ENCODE assay signal across 11 mouse cellular contexts in the genomic region with DNA sequence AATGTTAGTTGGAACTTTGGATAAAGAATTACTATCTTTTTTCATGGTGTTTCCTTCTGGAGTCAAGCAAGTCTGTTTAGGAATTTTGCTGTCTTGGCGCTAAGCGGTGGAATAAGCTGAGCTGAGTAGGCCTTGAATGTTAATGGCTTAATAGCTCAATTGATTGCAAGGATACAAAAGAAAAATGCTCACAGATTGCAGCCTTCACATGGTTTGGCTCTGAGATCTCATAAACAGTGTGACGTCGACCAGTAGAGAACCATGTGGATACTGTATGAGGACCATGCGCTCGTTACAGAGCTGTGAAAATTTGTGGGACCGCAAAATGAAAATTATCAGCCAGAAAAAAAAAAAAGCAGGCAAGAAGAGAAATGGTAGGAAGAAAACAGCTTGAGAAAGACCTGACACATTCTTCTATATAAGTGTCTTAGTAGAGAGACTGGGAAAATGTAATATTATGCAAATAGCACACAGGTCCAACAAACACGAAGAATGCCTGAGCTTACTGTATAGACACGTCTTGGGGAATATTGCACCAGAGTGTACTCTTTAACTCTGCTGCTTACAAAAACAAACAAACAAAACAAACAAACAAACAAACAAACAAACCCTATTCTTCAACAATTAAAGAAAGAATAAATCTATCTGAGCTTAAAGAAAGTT.
"Had no signal": no experiment of that assay in that cellular context is flagged by ENCODE, and none has a peak within 500 bp of the region (broad histone marks: within the 10 kb centered on the region; RNA-seq: fewer than 3 reads in every experiment).

No protein-coding gene starts in this region.

- H3K4me1 ChIP-seq: intestine, embryonic 15.5 days; limb, embryonic 12.5 days; liver, embryonic 13.5 days; megakaryocyte, embryonic 14.5 days had no signal

- H3K9me3 ChIP-seq: intestine, embryonic 15.5 days; limb, embryonic 12.5 days; liver, embryonic 13.5 days; megakaryocyte, embryonic 14.5 days had no signal

- ATAC-seq: intestine, embryonic 15.5 days; liver, postnatal 0 days had no signal

- H3K27me3 ChIP-seq: intestine, embryonic 15.5 days; limb, embryonic 12.5 days; liver, embryonic 13.5 days; megakaryocyte, embryonic 14.5 days had no signal

- H3K4me2 ChIP-seq: intestine, embryonic 15.5 days; limb, embryonic 12.5 days; liver, embryonic 13.5 days; midbrain, embryonic 11.5 days had no signal

- H3K36me3 ChIP-seq: intestine, embryonic 15.5 days; limb, embryonic 12.5 days; liver, embryonic 13.5 days had no signal

- DNase-seq: kidney, adult 18-20 months; liver; liver, embryonic 13.5 days; liver, postnatal 0 days; thymus, adult 18-20 months; thymus, postnatal 14 days had no signal

- H3K9ac ChIP-seq: intestine, embryonic 15.5 days; limb, embryonic 12.5 days; liver, embryonic 13.5 days; liver, postnatal 0 days had no signal

- H3K27ac ChIP-seq: intestine, embryonic 15.5 days; limb, embryonic 12.5 days; liver, embryonic 13.5 days; macrophage had no signal

- H3K4me3 ChIP-seq: intestine, embryonic 15.5 days; limb, embryonic 12.5 days; liver, embryonic 13.5 days; megakaryocyte, embryonic 14.5 days had no signal
